Mouse (Mus musculus): ENCODE measurements at regions not wholly inside any gene's neighbourhood (a gene's known extent, or its start where the extent isn't known, plus 50 kb on each side); places are given as distances from the start of the nearest gene placed in this dataset.

- DNase-seq (ENCODE audit: low spot score): no peak
Measured at GRCm38 (mm10) chr6:67151515-67151914, 86.5 kb upstream of the Serbp1 start.

GRCm38 (mm10) chr6:67149425-67149824, 88.6 kb upstream of the Serbp1 start:
- DNase-seq (ENCODE audit: low spot score): no peak

- no peak for DNase-seq (ENCODE audit: low spot score)
Measured at GRCm38 (mm10) chr6:67146708-67147107, 91.3 kb upstream of the Serbp1 start.

- no peak for DNase-seq (ENCODE audit: low spot score)
Measured at GRCm38 (mm10) chr6:67145969-67146368, 92.0 kb upstream of the Serbp1 start.

GRCm38 (mm10) chr6:67144946-67145716, 92.8 kb upstream of the Serbp1 start:
- no peak for DNase-seq (ENCODE audit: low spot score)

- DNase-seq (ENCODE audit: low spot score): peak; percentile 50
Measured at GRCm38 (mm10) chr6:67142179-67142578, 95.8 kb upstream of the Serbp1 start.

GRCm38 (mm10) chr6:67140645-67141250, 97.2 kb upstream of the Serbp1 start:
- DNase-seq (ENCODE audit: low spot score): no peak

GRCm38 (mm10) chr6:67139012-67139375, 99.0 kb upstream of the Serbp1 start:
- no peak for DNase-seq (ENCODE audit: low spot score)

- DNase-seq (ENCODE audit: low spot score): no peak
Measured at GRCm38 (mm10) chr6:67138302-67139011, 99.5 kb upstream of the Serbp1 start.

GRCm38 (mm10) chr6:67137482-67137881, 100.2 kb upstream of the Gadd45a start:
- no peak for DNase-seq (ENCODE audit: low spot score)

- no peak for DNase-seq (ENCODE audit: low spot score)
Measured at GRCm38 (mm10) chr6:67134915-67135314, 97.7 kb upstream of the Gadd45a start.

GRCm38 (mm10) chr6:67130540-67131301, 93.5 kb upstream of the Gadd45a start:
- no peak for DNase-seq (ENCODE audit: low spot score)

GRCm38 (mm10) chr6:67129626-67130025, 92.4 kb upstream of the Gadd45a start:
- no peak for DNase-seq (ENCODE audit: low spot score)

- DNase-seq (ENCODE audit: low spot score): no peak
Measured at GRCm38 (mm10) chr6:67128503-67129463, 91.5 kb upstream of the Gadd45a start.

- DNase-seq (ENCODE audit: low spot score): no peak
Measured at GRCm38 (mm10) chr6:67127727-67128126, 90.5 kb upstream of the Gadd45a start.

GRCm38 (mm10) chr6:67125715-67126312, 88.6 kb upstream of the Gadd45a start:
- DNase-seq (ENCODE audit: low spot score): no peak

GRCm38 (mm10) chr6:67124089-67124488, 86.8 kb upstream of the Gadd45a start:
- DNase-seq (ENCODE audit: low spot score): no peak

- no peak for DNase-seq (ENCODE audit: low spot score)
Measured at GRCm38 (mm10) chr6:67123071-67123470, 85.8 kb upstream of the Gadd45a start.

- DNase-seq (ENCODE audit: low spot score): no peak
Measured at GRCm38 (mm10) chr6:67116306-67116705, 79.0 kb upstream of the Gadd45a start.

GRCm38 (mm10) chr6:67115505-67116303, 78.4 kb upstream of the Gadd45a start:
- no peak for DNase-seq (ENCODE audit: low spot score)

All from urinary bladder, adult 2 months (tissue).